Mouse (Mus musculus) adrenal gland, postnatal 14 days (tissue): ENCODE data around the gene Gle1. TPM values are rescaled to one million over a fixed set of nuclear protein-coding genes. Genes with fewer than 3 reads are reported as not detected.
"Not testable (repeated sequence)": the region's sequence is repeated elsewhere in the genome, so short reads cannot be mapped to it uniquely, and the experiment has no call there.

Experiments
- DNase-seq: peaks from one replicate; pipeline ENCODE4 v3.0.0; 2021; ENCODE audit warnings: mixed read lengths
- long read RNA-seq, 2 experiments: library from polyadenylated mRNA; stranded (forward); transcript quantifications; one replicate each; pipeline ENCODE4 v2.0.0; 2021
- total RNA-seq: library from RNA; stranded (reverse); gene quantifications from 2 replicates; pipeline ENCODE4 v1.2.3, GENCODE M21; 2021

Gene Gle1
- total RNA-seq = 29.1 and 35.3 TPM in 2 replicates
- long read RNA-seq, experiment 1, full-length matches to known transcripts = 35 of 45 reads
- long read RNA-seq, experiment 1, partial matches to known transcripts = 3 of 45 reads
- long read RNA-seq, experiment 1, other reads (novel, unspliced or antisense) = 7 of 45 reads
- long read RNA-seq, experiment 2, full-length matches to known transcripts = 21 of 24 reads
- long read RNA-seq, experiment 2, partial matches to known transcripts = 1 of 24 reads
- long read RNA-seq, experiment 2, other reads (novel, unspliced or antisense) = 2 of 24 reads

DNA sequence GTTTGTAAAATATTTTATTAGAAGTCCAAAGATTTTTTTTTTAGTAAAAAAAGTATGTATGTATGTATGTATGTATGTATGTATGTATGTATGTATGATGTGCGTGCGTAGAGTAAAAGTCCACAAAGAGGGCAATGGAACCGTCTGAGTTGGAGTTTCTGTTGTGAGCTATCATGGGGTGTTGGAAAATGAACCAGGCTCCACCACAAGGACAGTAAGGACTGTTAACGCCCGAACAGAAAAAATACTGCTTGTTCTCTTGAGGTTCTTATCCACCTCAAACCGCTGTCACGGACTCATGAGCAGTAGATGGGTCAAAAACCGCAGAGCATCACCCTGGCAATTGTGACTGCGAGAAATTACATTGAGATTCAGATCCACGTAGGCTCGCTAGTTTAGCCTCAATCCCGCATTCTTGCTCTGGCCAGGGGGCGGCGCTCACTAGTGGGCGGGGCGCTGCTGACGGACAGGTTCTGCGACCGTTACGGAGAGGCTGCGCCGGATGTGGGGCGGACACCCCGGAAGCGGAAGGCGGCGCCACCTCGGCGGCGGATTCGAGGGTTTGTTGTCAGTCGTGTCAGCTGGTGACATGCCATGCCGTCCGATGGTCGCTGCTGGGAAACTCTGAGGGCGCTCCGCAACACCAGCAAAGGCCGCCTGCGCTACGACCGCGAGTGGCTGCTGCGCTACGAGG, at the start of gene Gle1:
Gle1 (plus strand) TSS at position 521 of the 694 bp plus-strand sequence.
- peak; percentile 99 for DNase-seq

DNA sequence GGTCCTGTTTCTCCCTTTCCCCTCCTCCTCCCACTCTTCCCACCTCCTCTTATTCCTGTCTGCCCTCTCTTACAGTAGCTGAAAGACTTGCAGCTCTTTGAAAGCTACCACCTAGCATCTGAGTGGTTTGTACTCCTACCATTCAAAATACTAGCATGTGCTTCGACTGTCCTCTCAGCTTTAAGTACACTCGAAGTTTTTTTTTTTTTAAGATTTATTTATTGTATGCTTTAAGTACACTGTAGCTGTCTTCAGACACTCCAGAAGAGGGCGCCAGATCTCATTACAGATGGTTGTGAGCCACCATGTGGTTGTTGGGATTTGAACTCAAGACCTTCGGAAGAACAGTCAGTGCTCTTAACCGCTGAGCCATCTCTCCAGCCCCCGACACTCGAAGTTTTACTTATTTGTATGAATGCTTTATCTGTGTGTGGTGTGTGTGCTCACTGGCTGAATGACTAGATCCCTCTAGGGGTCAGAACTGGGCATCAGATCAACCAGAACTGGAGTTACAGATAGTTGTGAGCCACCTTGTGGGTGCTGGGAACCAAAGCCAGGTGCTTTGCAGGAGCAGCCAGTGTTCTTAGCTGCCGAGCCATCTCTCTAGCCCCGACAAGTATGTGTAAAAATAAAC, 48.5 kb upstream of the Gle1 start:
- not testable (repeated sequence) for DNase-seq

DNA sequence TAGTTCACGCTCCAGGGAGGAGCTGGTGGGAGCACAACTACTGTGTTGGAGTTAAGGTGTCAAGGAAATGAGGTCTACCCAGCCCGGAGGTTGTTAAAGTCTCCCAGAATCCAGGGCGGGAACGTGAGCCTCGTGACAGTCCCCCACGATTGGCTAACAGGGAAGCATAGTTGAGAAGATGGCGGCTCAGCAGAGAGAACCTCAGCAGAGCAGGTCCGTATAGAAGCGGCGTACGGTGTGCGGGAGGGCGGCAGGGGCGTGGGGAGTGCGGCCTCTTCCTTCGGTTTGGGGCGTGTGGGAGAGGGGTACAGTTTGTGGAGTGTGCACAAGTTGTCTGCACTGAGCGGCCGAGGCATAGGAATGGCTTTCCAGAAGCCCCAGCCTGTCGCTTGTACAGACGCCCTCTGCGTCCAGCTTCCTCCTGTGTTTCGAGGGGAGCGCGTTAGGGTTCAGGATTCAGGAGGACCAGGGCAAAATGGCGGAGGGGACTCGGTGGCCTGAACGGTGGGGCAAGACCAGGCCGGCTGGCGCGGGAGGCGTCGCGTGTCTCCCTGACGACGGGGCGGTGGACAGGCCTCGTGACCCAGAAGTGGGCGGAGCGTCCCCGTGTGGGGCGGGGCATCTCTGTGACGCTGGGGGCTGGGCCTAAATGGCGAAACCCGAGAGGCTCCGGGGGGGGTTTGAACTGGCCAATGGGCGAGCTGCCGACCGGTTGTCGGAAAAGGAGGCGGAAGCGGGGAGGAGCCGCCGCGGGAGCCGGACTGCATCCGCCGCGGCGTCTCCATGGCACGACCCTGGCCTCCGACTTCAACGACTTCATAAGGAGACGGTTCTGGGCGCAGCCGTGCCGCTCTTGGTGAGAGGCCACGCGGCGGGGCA, 45.9 kb upstream of the Gle1 start, which contains the start of gene Odf2:
Odf2 (plus strand) TSS at position 156 of the 879 bp plus-strand sequence.
- peak; percentile 100 for DNase-seq

DNA sequence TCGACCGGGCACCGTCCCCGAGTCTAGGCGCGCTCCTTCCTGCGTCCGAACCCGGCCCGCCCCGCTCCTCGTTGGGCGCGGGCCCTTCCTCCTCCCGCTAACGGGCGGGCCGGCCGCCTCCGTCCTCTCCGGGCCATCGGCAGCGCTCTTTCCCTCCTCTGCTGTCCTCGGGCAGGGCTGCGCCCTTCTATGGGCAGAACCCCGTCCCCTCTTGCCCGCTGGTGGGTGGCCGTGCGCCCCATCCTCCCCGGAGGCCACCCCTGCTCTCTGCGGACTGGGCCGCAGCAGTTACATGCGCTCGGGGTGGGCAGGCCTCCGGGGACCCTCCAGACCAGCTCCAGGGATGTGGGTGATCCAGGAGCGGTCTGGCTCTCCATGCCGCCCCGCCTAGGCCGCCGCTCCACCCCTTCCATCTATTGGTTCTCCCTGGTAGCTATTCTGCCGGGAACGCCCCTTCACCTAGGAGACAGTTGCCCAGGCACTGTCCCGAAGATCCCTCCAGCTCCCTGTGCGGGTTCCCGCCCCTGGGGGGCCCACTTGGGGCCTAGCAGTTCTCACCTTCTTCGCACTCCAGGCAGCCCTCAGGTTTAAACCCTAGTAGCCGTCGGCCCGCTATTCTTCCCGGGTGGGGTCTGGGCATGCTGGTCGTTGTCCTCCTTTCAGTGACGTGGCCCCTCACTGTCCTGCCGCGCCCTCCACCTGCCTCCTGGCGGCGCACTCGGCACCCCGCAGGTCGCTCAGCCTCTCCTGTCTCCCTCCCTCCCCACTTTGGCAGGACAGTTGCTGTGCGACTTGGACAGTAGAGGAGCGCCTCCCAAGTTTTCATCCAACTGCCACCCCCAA, 45.0 kb upstream of the Gle1 start:
- peak; percentile 96 for DNase-seq

DNA sequence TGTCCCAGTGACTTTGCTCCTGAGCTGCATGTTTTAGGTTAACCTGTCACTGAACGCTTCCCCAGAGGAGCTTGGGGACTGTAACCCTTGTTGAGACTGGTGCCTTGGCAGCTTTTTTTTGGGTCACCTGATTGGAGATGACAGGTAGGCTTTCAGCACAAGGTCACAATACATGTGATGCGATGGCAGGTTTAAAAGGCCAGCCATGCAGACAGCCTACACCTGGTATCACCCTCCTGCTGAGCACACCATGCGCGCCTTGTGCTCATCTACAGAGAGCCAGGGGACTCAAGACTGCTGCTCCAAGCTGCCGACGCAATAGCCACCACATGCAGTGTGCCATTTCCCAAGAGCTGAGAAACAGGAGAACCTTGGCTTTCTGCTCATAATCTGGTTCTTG, 43.5 kb upstream of the Gle1 start:
- DNase-seq = no peak

DNA sequence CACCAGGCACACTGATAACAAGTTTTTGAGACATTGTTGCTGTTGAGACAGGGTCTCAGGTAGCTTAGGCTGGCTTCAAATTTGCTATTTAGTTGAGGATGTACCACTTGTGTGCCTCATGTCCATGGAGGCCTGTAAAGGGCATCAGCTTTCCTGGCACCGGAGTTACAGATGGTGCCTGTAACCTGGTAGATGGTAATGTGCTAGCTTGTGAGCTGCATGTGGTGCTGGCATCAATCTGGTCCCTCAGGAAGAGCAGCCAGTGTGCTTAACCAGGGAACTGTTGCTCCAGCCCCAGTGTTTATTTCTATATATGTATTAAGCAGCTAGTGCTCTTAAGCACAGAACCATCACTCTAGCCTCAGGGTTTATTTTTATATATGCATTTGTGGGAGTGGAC, 39.2 kb upstream of the Gle1 start:
- no peak for DNase-seq

DNA sequence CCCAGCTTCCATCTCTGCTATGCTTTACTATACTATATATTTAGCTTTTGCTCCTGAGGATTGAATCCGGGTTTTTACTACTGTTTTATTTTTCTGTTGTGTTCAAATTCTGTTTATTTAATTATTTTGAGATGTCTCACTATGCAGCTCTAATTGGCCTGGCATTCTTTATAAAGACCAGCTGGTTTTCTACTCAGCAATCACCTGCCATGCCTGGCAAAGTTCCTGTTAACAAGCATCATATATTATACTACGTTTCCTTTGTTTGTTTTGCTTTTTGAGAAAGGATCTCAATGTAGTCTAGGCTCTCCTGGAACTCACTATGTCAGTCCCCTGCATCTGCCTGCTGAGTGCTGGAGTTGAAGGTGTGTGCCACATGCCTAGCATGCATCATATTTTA, 37.9 kb upstream of the Gle1 start:
- DNase-seq = no peak

DNA sequence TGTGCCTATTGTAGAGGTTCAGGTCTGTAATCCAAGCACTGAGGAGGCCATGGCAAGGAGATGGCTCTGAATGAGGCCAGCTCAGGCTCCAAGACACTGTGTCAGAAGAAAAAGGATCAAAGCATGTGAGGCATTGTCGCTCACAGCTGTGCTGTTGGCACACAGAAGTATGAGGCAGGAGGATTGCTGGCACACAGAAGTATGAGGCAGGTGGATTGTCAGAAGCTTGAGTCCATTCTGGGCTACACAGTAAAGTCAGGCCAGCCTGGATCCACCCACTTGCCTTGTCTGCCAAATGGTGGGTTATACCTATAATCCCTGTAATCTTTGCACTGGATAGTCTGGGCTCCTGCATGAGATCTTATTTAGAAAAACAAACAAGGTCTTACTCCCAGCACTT, 37.1 kb upstream of the Gle1 start:
- no peak for DNase-seq

DNA sequence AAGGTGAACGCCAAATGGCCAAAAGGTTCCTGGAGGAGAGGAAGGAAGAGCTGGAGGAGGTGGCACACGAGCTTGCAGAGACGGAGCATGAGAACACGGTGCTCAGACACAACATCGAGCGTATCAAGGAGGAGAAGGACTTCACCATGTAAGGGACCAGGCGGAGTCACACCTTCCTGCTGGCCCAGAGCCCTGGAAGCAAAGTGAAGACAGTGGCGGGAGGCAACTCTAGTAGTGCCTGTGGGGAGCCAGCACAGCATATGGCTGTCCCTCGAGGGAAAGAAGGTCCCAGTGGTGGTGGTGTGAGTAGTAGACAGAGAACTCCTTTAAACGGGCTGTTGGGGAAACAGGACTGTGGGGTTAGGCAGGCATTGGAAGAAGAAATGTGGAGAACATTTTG, 33.0 kb upstream of the Gle1 start:
- no peak for DNase-seq

DNA sequence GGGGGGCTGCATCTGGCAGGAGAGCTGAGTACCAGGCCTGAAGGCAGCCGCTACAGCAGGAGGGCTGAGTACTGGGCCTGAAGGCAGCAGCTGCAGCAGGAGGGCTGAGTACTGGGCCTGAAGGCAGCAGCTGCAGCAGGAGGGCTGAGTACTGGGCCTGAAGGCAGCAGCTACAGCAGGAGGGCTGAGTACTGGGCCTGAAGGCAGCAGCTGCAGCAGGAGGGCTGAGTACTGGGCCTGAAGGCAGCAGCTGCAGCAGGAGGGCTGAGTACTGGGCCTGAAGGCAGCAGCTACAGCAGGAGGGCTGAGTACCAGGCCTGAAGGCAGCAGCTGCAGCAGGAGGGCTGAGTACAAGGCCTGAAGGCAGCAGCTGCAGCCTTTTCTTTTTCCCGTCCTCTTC, 27.1 kb upstream of the Gle1 start:
- not testable (repeated sequence) for DNase-seq

DNA sequence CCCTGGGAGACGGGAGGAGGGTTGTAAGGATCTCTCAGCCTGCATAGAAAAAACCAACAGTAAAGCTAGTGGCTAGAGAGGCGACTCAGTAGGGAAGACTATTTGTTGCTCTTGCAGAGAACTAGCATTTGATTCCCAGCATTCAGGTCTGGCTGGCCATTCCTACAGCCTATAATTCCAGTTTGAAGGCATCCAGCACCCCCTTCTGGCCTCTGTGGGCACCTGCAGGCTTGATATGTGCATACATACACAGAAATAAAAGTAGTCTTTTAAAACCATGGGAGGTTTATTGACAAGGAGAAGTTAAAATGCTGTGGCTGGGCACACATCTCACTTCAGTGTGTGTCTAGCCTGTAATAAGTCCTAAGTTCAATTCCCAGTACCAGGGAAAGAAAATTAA, 25.2 kb upstream of the Gle1 start:
- peak; percentile 34 for DNase-seq

DNA sequence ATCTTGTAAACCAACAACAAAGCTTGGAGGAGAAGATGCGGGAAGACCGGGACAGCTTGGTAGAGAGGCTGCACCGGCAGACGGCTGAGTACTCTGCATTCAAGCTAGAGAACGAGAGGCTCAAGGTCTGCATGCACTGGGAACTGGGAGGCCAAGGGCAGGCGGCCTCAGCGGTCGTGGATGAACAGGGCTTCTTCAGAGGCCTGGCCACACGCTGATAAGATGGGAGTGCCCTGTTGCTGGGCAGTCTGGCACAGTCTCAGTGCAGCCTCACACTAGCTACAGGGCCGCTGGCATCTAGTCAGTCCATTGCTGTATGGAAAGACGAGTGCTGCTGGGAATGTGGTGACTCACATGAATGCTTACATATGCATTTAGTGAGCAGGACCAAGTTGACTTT, 17.6 kb upstream of the Gle1 start:
- peak; percentile 59 for DNase-seq

DNA sequence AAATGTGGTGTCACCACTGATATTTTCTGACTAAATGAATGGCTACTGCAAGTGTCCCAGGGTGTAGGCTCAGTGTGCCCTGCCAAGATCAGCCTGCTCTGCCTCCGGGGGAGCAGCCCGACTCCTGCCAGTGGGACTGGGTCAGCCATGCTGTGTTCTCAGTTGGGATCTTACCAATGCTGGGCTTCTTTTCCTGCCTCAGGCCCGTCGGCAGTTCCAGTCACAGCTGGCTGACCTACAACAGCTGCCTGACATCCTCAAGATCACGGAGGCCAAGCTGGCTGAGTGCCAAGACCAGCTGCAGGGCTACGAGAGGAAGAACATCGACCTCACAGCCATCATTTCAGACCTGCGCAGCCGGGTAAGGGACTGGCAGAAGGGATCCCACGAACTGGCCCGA, 13.2 kb upstream of the Gle1 start:
- peak; percentile 75 for DNase-seq

DNA sequence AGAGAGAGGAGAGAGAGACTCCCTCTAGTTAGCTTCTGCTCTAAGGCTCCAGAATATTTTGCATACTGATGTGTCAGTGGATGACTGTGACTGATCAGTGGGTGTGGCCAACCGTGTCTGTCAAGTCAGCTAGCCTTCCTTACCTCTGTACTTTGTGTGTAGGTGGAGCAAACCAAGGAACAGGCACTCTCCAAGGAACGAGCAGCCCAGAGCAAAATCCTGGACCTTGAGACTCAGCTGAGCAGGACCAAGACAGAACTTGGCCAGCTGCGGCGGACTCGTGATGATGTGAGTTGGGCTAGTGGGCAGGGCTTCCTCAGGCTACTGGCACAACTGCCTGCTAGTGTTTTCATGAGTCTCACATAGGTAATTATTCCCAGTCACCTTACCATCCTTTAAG, 8.7 kb upstream of the Gle1 start:
- no peak for DNase-seq

DNA sequence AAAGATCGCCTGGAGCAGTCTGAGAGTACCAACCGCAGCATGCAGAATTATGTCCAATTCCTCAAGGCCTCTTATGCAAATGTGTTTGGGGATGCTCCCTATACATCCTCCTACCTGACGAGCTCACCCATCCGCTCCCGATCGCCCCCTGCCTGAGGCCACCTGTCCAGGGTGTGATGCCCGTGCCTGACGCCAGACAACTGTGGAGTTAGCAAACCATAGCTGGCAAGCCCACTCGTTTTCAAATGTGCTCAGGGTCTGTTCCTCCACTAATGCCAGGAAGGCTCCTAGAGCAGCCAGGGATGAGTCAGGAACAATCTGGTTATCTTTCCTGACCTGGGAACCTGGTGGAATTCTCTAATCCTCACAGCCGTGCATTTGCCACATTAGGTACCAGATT, 4.7 kb upstream of the Gle1 start:
- no peak for DNase-seq

DNA sequence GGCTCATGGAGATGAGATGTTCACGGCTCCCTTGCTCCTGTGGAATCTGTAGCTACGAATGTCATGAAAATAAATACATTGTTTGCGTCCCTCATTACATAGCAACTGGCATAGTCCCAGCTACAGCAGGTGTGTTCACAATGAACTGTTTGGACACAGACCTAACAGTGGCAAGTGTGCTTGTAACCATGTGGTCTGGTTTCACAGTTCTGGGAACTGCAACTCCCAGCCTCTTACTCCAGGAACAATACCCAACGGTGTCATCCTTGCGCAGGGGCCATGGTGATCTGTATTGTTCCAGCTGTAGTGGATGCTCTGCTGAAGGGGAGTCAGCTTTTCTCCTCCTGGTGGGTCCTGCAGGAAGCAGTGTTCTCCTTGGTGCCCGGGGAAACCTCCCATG, 4.0 kb upstream of the Gle1 start:
- DNase-seq = no peak

DNA sequence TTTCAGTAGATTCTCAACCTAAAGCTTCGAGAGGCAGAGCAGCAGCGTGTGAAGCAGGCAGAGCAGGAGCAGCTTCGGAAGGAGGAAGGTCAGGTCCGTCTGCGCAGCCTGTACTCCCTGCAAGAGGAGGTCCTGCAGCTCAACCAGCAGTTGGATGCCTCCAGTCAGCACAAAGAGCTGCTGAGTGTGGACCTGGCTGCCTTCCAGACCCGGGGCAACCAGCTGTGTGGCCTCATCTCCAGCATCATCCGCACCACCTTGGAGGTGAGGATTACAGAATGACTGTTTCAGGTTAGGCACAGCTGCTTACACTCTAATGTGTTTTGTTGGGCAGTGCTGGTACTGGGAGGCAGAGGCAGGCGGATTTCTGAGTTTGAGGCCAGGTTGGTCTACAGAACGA, 4.8 kb downstream of the Gle1 start:
- no peak for DNase-seq

DNA sequence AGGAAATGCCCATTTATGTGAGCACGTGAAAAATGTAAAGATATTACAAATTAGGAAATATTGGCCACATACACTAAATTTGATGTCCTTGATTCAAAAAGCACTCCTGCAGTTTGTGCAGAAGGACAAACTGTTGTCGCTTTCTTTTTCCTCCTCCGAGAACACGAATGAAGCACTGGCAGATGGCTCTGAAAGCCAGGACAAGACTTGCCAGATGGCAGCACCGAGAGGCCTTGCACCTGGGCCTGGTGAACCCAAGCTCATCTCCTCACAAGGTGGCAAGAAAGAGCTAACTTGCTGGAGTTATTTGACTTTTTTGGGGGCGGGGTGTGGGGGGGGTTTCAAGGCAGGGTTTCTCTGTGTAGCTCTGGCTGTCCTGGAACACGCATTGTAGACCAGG, 5.6 kb downstream of the Gle1 start:
- no peak for DNase-seq

DNA sequence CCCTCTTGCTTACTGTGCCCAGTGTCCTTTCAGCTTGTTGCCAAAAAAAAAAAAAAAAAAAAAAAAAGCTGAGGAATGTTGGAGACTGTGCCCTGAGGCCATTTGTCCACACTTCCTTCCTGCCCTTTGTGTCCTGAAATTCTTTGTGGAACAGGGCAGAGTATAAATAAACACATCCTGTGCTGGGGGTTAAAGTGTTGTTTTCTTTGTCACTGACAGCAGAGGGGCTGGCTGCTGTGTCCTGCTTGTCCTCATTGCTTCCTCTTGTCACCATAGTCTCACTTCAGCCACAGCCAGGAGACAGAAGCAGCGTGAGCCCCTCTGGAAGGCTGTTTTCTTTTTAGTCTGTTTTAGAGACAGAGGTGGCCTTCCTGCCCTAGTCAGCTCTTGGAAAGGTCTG, 9.5 kb downstream of the Gle1 start:
- peak; percentile 39 for DNase-seq

DNA sequence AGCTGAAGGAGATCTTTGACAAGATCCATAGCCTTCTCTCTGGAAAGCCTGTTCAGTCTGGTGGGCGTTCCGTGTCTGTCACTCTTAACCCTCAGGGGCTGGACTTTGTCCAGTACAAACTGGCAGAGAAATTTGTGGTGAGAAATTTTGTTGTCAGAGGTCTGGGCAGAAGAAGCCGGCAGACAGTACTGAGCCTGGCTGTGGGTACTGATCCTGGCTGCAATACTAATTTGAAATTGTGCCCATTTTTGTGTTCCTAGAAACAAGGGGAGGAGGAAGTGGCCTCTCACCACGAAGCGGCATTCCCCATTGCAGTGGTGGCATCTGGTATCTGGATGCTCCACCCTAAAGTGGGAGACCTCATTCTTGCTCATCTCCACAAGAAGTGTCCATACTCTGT, 13.7 kb downstream of the Gle1 start:
- no peak for DNase-seq

DNA sequence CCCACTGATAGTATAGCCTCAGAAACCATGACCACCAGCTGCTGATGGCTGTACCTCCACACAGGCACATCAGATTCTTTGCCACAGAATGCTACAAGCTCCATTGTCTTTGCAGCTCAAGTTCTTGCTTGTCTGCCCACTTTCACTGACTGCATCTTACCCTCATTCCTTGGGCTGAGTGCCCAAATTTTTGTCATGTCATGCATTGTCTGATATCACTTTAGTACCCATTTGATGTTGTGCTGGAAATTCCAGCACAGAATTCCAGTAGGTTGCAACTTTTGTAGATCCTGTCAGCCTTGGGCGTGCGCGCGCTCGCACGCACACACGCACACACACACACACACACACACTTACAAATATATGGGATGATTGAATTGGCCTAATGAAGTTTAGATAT, 26.0 kb downstream of the Gle1 start:
- DNase-seq = no peak
